Mouse (Mus musculus): ENCODE results near the gene Neurl4. TPM values are rescaled to one million over a fixed set of nuclear protein-coding genes. Genes with fewer than 3 reads are reported as not detected.

Neurl4 gene
- polyA plus RNA-seq, 2 experiments, result 15.0 to 74.6 TPM

DNA sequence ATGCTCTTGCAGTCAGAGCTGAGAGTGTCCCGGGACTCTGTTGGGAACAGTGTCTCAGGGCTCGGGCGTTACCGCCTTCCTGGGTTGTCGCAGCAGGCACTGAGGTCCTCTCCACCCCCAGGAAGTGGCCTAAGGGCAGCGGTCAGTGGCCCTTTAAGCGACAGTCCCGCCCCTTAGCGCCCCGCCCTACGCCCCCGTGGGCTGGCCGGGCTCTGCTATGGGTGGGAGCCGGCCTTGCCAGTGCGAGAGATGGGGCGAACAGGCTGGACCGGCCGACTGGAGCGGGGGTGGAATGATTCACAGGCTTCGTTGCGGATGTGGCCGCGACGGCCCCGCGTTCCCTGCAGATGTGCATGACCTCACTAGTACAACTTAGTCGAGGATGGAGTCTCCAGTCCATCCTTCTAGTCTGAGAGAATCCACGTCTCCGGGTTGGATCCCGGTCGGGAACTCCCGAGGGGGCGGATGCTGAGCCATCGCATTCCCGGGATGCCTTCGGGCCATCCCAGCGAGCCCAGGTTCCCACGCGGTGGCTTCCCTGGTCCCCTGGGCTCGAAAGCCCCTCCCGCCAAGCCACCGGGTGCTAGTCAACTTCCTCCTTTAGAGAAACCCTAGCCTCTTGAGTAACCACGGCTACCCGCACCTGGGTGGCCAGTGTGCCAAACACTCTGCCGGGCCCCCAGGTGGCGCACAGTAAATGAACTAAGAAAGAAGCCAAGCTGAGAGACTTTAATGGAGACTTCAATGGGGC, 19.8 kb upstream of the Neurl4 start, which contains the start of gene Kctd11:
Gene Kctd11 (minus strand): TSS at position 554 of the 751 bp plus-strand sequence.
- peak; percentile 87 for ATAC-seq (ENCODE audit: low FRiP score, low read depth)
- no peak for TF ChIP-seq POLR2A (IDR thresholded peaks at IDR 0.05; ENCODE audit: borderline replicate concordance, extremely low read depth, insufficient read depth, insufficient read length)
- Histone ChIP-seq H3K4me1 (ENCODE audit: control insufficient read depth, insufficient read depth, low read length) (peaks cover 22% of the 10 kb centered on the region), H3K27ac (replicated peaks; ENCODE audit: low read depth, low read length) (peak within 1 kb of the TSS; percentile 69), H3K9ac (ENCODE audit: low read depth, low read length, severe bottlenecking) (peak within 1 kb of the TSS; percentile 67), H3K4me3 (replicated peaks; ENCODE audit: low read length) (peak within 1 kb of the TSS; percentile 46), H3K27me3 (ENCODE audit: control insufficient read depth, insufficient read depth, low read length) (no peaks in the 10 kb centered on the region), H3K9me3 (ENCODE audit: control insufficient read depth, low read length) (no peaks in the 10 kb centered on the region), H3K4me2 (replicated peaks; ENCODE audit: low read depth, low read length, severe bottlenecking) (peak within 1 kb of the TSS; percentile 79), H3K36me3 (ENCODE audit: control insufficient read depth, insufficient read depth, low read length) (no peaks in the 10 kb centered on the region)
- WGBS, result under 1% methylated on average over 45 of the region's 46 CpGs
- peak; percentile 79 for DNase-seq (ENCODE audit: low spot score)

DNA sequence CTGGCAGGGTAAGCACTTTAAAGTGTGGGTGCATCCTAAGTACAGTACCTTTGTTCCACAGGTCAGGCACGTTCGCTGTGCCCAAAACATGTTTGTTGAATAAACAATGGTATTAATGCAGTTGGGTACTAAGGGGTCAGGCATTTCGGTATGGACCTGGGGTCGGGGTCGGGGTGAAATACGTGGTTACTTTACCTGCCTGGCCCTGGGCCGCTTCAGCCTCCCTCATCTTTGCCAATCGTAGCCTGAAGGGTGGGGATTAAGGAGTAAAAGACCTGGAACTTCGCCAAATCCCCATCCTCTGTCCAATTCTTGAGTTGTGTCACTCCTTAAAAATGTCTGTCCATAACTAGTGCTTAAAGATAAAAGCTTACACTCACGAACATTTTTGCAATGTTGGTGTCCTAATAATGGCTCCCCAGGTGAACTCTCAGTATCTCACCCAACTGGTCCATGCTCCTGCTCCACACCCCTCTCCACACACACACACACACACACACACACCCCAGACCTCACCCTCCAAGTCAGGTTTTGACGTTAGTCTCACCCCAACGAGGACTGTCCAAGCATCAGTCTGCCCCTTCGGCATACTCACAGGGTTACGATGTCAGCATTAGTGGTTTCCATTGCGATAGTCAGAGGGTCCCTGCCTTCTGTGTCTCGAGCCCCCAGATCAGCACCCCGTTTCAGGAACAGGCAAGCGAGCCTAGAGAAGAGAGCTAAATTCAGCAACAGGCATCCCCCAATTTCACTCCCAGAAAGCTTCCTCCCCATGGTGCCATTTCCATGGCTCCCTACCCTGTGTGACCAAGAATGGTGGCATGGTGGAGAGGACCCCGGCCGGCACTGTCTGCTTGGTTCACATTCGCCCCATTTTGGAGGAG, 18.8 kb upstream of the Neurl4 start:
- H3K27me3 ChIP-seq (ENCODE audit: control insufficient read depth, insufficient read depth, low read length), result no peaks in the 10 kb centered on the region
- peak overlapping the region; percentile 46 for H3K4me3 ChIP-seq (replicated peaks; ENCODE audit: low read length)
- peaks cover 20% of the 10 kb centered on the region for H3K4me1 ChIP-seq (ENCODE audit: control insufficient read depth, insufficient read depth, low read length)
- DNase-seq (ENCODE audit: low spot score) (peak; percentile 57), ATAC-seq (ENCODE audit: low FRiP score, low read depth) (no peak)
- 61% methylated on average over 21 of the region's 21 CpGs for WGBS
- no peaks in the 10 kb centered on the region for H3K36me3 ChIP-seq (ENCODE audit: control insufficient read depth, insufficient read depth, low read length)
- no peak for TF ChIP-seq POLR2A (IDR thresholded peaks at IDR 0.05; ENCODE audit: borderline replicate concordance, extremely low read depth, insufficient read depth, insufficient read length)
- peak overlapping the region; percentile 67 for H3K9ac ChIP-seq (ENCODE audit: low read depth, low read length, severe bottlenecking)
- H3K4me2 ChIP-seq (replicated peaks; ENCODE audit: low read depth, low read length, severe bottlenecking), result peak overlapping the region; percentile 79
- peak overlapping the region; percentile 69 for H3K27ac ChIP-seq (replicated peaks; ENCODE audit: low read depth, low read length)
- H3K9me3 ChIP-seq (ENCODE audit: control insufficient read depth, low read length), result no peaks in the 10 kb centered on the region

DNA sequence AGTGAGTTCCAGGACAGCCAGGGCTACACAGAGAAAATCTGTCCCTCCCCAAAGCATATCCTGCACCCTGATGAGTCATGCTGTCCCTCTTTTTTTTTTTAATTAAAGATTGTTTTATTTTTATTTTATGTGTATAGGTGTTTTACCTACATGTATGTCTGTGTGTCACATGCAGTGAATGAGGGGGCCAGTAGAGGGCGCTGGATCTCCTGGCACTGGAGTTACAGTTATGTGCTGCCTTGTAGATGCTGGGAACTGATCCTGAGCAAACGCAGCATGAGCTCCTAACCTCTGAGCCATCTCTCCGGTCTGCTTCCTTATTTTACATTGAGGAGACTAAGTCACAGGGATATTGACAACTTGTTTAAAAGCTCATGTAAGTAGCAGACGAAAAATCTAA, 17.8 kb upstream of the Neurl4 start:
- no peak overlapping the region for H3K27ac ChIP-seq (replicated peaks; ENCODE audit: low read depth, low read length)
- ATAC-seq (ENCODE audit: low FRiP score, low read depth) (no peak), DNase-seq (ENCODE audit: low spot score) (no peak)
- TF ChIP-seq POLR2A (IDR thresholded peaks at IDR 0.05; ENCODE audit: borderline replicate concordance, extremely low read depth, insufficient read depth, insufficient read length), result no peak
- peaks cover 19% of the 10 kb centered on the region for H3K4me1 ChIP-seq (ENCODE audit: control insufficient read depth, insufficient read depth, low read length)
- H3K36me3 ChIP-seq (ENCODE audit: control insufficient read depth, insufficient read depth, low read length), result no peaks in the 10 kb centered on the region
- H3K27me3 ChIP-seq (ENCODE audit: control insufficient read depth, insufficient read depth, low read length), result no peaks in the 10 kb centered on the region
- H3K4me3 ChIP-seq (replicated peaks; ENCODE audit: low read length), result no peak overlapping the region
- H3K9me3 ChIP-seq (ENCODE audit: control insufficient read depth, low read length), result no peaks in the 10 kb centered on the region
- 54% methylated on average over 4 of the region's 4 CpGs for WGBS
- no peak overlapping the region for H3K9ac ChIP-seq (ENCODE audit: low read depth, low read length, severe bottlenecking)
- H3K4me2 ChIP-seq (replicated peaks; ENCODE audit: low read depth, low read length, severe bottlenecking), result no peak overlapping the region

DNA sequence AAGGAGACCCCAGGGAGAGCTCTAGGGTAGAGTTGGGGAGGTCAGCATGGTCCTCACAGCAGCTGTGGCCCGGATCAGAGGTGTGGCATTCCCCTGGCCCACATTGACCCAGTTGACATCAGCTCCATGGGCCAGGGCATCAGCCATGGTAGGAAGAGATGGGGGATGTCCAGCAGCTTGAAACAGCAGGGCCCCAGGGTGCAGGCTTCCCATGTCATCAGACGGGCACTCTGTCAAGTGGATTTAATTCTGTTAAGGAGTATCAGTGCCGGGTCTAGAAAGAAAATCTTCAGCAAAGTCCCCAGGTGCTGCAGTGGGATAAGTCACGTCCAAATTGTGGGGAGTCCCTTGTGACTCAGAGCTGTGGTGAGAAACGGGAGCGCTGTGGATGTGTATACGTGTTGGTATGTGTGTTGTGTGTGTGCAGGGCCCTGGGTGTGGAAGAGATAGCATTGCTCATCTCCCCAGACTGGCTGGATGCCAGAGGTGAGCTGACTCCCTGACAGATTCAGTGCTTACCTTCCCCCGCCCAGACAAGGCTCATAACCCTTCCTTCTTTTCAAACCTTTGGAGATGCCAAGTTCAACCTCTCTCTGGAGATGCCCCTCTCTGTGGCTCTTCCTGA, 17.2 kb upstream of the Neurl4 start:
- H3K9ac ChIP-seq (ENCODE audit: low read depth, low read length, severe bottlenecking), result no peak overlapping the region
- no peak for TF ChIP-seq POLR2A (IDR thresholded peaks at IDR 0.05; ENCODE audit: borderline replicate concordance, extremely low read depth, insufficient read depth, insufficient read length)
- WGBS, result 87% methylated on average over 8 of the region's 8 CpGs
- H3K36me3 ChIP-seq (ENCODE audit: control insufficient read depth, insufficient read depth, low read length), result no peaks in the 10 kb centered on the region
- no peaks in the 10 kb centered on the region for H3K9me3 ChIP-seq (ENCODE audit: control insufficient read depth, low read length)
- peaks cover 18% of the 10 kb centered on the region for H3K4me1 ChIP-seq (ENCODE audit: control insufficient read depth, insufficient read depth, low read length)
- H3K4me3 ChIP-seq (replicated peaks; ENCODE audit: low read length), result no peak overlapping the region
- no peak for ATAC-seq (ENCODE audit: low FRiP score, low read depth)
- no peaks in the 10 kb centered on the region for H3K27me3 ChIP-seq (ENCODE audit: control insufficient read depth, insufficient read depth, low read length)
- DNase-seq (ENCODE audit: low spot score), result no peak
- no peak overlapping the region for H3K4me2 ChIP-seq (replicated peaks; ENCODE audit: low read depth, low read length, severe bottlenecking)
- H3K27ac ChIP-seq (replicated peaks; ENCODE audit: low read depth, low read length), result no peak overlapping the region

DNA sequence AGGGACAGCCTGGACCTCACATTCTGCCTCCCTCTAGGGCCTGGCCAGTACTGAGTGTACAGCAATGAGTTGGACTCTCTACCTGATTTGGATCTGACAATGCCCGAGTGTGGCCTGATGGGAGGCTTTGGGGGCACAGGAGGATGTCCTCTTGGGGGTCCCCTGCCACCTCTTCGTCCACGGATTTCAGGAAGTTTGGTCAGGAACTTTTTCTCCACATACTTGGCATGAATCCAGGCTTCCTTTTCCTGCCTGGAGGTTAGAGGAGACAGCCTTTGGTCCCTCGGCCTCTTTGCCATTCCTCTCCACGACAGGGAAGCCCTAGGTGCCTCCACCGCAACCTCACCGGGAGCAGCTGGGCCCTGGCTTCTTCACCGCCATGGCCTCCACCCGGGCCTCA, 16.6 kb upstream of the Neurl4 start:
- ATAC-seq (ENCODE audit: low FRiP score, low read depth) (no peak), DNase-seq (ENCODE audit: low spot score) (no peak)
- Histone ChIP-seq H3K4me1 (ENCODE audit: control insufficient read depth, insufficient read depth, low read length) (peaks cover 12% of the 10 kb centered on the region), H3K4me3 (replicated peaks; ENCODE audit: low read length) (no peak overlapping the region), H3K36me3 (ENCODE audit: control insufficient read depth, insufficient read depth, low read length) (no peaks in the 10 kb centered on the region), H3K9me3 (ENCODE audit: control insufficient read depth, low read length) (no peaks in the 10 kb centered on the region), H3K27ac (replicated peaks; ENCODE audit: low read depth, low read length) (no peak overlapping the region), H3K27me3 (ENCODE audit: control insufficient read depth, insufficient read depth, low read length) (no peaks in the 10 kb centered on the region), H3K4me2 (replicated peaks; ENCODE audit: low read depth, low read length, severe bottlenecking) (no peak overlapping the region), H3K9ac (ENCODE audit: low read depth, low read length, severe bottlenecking) (no peak overlapping the region)
- TF ChIP-seq POLR2A (IDR thresholded peaks at IDR 0.05; ENCODE audit: borderline replicate concordance, extremely low read depth, insufficient read depth, insufficient read length), result no peak
- WGBS, result 74% methylated on average over 9 of the region's 9 CpGs
